8 mouse cellular contexts compared by ENCODE assay signal in genomic region chr9:61370889-61371754, GRCm38 (mm10). TPM values are rescaled to one million over a fixed set of nuclear protein-coding genes. Genes with fewer than 3 reads are reported as not detected.
DNase-seq lines count a peak whose midpoint lies in the region; ATAC-seq and TF ChIP-seq lines count a peak whose summit lies in the region.

No protein-coding gene starts in this region.

- H3K9ac ChIP-seq in heart, embryonic 12.5 days, result peak overlapping the region; percentile 77
- H3K9ac ChIP-seq in kidney, postnatal 0 days (ENCODE audit: low read depth, low read length), result peak overlapping the region; percentile 61
- peak overlapping the region; percentile 75 for H3K9ac ChIP-seq in liver, embryonic 14.5 days (replicated peaks)
- H3K9ac ChIP-seq in stomach, embryonic 16.5 days (ENCODE audit: low read length), result peak overlapping the region; percentile 85

- peak; percentile 93 for DNase-seq in A20 (ENCODE audit: low read depth, low spot score)
- DNase-seq in kidney, postnatal 0 days (ENCODE audit: low spot score), result peak; percentile 86
- DNase-seq in liver, embryonic 14.5 days (ENCODE audit: low read depth in 3 of 3, low spot score in 3 of 3), result no peak
- DNase-seq in neural tube, embryonic 10.5 days (ENCODE audit: extremely low spot score, low spot score), result peak; percentile 84

- TF ChIP-seq POLR2A in bone marrow macrophage, adult 2 months (IDR thresholded peaks at IDR 0.05; ENCODE audit: borderline replicate concordance, low read depth, low read length), result no peak

- no peaks in the 10 kb centered on the region for H3K9me3 ChIP-seq in heart, embryonic 12.5 days (replicated peaks)
- no peaks in the 10 kb centered on the region for H3K9me3 ChIP-seq in kidney, postnatal 0 days (replicated peaks; ENCODE audit: low read length)
- no peaks in the 10 kb centered on the region for H3K9me3 ChIP-seq in liver, embryonic 14.5 days (ENCODE audit: control insufficient read depth, low read length)
- H3K9me3 ChIP-seq in stomach, embryonic 16.5 days (replicated peaks; ENCODE audit: control insufficient read depth, low read length), result no peaks in the 10 kb centered on the region

- H3K4me1 ChIP-seq in bone marrow macrophage, adult 2 months (ENCODE audit: control insufficient read depth, insufficient read depth, low read length), result peaks cover 33% of the 10 kb centered on the region
- H3K4me1 ChIP-seq in heart, embryonic 12.5 days (replicated peaks), result peaks cover 60% of the 10 kb centered on the region
- H3K4me1 ChIP-seq in kidney, postnatal 0 days (replicated peaks; ENCODE audit: insufficient read depth, low read length), result peaks cover 46% of the 10 kb centered on the region
- peaks cover 28 to 30% of the 10 kb centered on the region in 2 experiments for H3K4me1 ChIP-seq in liver, embryonic 14.5 days (replicated peaks; ENCODE audit: control insufficient read depth in 2 of 2, insufficient read depth in 2 of 2, low read length in 1 of 2)
- peaks cover 47% of the 10 kb centered on the region for H3K4me1 ChIP-seq in stomach, embryonic 16.5 days (ENCODE audit: control insufficient read depth, insufficient read depth, low read length)

- no peaks in the 10 kb centered on the region for H3K36me3 ChIP-seq in heart, embryonic 12.5 days
- H3K36me3 ChIP-seq in kidney, postnatal 0 days (ENCODE audit: insufficient read depth, low read length), result peaks cover 2% of the 10 kb centered on the region; the same call in 1 of the 2 replicates
- no peaks in the 10 kb centered on the region for H3K36me3 ChIP-seq in liver, embryonic 14.5 days (replicated peaks; ENCODE audit: control insufficient read depth, insufficient read depth, low read depth)
- H3K36me3 ChIP-seq in stomach, embryonic 16.5 days (ENCODE audit: control insufficient read depth, insufficient read depth, low read length), result no peaks in the 10 kb centered on the region

- TF ChIP-seq CTCF in bone marrow macrophage, adult 2 months (IDR thresholded peaks at IDR 0.05; ENCODE audit: low read depth, low read length), result no peak
- TF ChIP-seq CTCF in kidney, postnatal 0 days (IDR thresholded peaks at IDR 0.05; ENCODE audit: low read depth), result no peak
- TF ChIP-seq CTCF in liver, embryonic 14.5 days (IDR thresholded peaks at IDR 0.05; ENCODE audit: low read depth), result no peak

- ATAC-seq in erythroid progenitor cell, adult 5-6 weeks (replicated peaks; ENCODE audit: low FRiP score, poor library complexity, severe bottlenecking), result 0 out of 2 replicates have a peak, but pooled peaks have one; percentile 9
- ATAC-seq in heart, embryonic 12.5 days (ENCODE audit: insufficient number of reproducible peaks, low FRiP score), result peak; percentile 17; the same call in 1 of the 2 replicates
- ATAC-seq in kidney, postnatal 0 days (replicated peaks; ENCODE audit: low FRiP score, low read depth), result peak; percentile 1; the same call in 1 of the 2 replicates
- peak; percentile 19 for ATAC-seq in liver, embryonic 14.5 days (ENCODE audit: insufficient read depth)
- no peak for ATAC-seq in stomach, embryonic 16.5 days (ENCODE audit: insufficient read depth, low FRiP score)

- under 1% methylated on average over 64 of the region's 66 CpGs for WGBS in heart, embryonic 12.5 days
- 1% methylated on average over 66 of the region's 66 CpGs for WGBS in kidney, postnatal 0 days
- WGBS in liver, embryonic 14.5 days (ENCODE audit: insufficient replicate concordance), result under 1% methylated on average over 66 of the region's 66 CpGs
- under 1% methylated on average over 64 of the region's 66 CpGs for WGBS in stomach, embryonic 16.5 days

- H3K27ac ChIP-seq in bone marrow macrophage, adult 2 months (ENCODE audit: insufficient read depth, low read depth, low read length), result peak overlapping the region; percentile 74
- peak overlapping the region; percentile 59 for H3K27ac ChIP-seq in heart, embryonic 12.5 days (ENCODE audit: poor library complexity, severe bottlenecking)
- peak overlapping the region; percentile 94 for H3K27ac ChIP-seq in kidney, postnatal 0 days
- peak overlapping the region; percentile 39 for H3K27ac ChIP-seq in liver, embryonic 14.5 days
- H3K27ac ChIP-seq in stomach, embryonic 16.5 days (ENCODE audit: low read length), result peak overlapping the region; percentile 95

- H3K27me3 ChIP-seq in heart, embryonic 12.5 days (replicated peaks), result peaks cover 27% of the 10 kb centered on the region
- no peaks in the 10 kb centered on the region for H3K27me3 ChIP-seq in kidney, postnatal 0 days (ENCODE audit: insufficient read depth, low read length)
- H3K27me3 ChIP-seq in liver, embryonic 14.5 days (ENCODE audit: control insufficient read depth, insufficient read depth, low read length), result peaks cover 59% of the 10 kb centered on the region
- H3K27me3 ChIP-seq in stomach, embryonic 16.5 days (ENCODE audit: control insufficient read depth, insufficient read depth, low read length), result 0 out of 2 replicates have a peak, but pooled peaks cover 3% of the 10 kb centered on the region

- peak overlapping the region; percentile 61 for H3K4me3 ChIP-seq in bone marrow macrophage, adult 2 months (ENCODE audit: insufficient read depth, low read length)
- H3K4me3 ChIP-seq in heart, embryonic 12.5 days, result peak overlapping the region; percentile 71
- peak overlapping the region; percentile 80 for H3K4me3 ChIP-seq in kidney, postnatal 0 days (replicated peaks; ENCODE audit: low read depth, low read length)
- peak overlapping the region; percentile 65 to 72 for H3K4me3 ChIP-seq in liver, embryonic 14.5 days (ENCODE audit: insufficient read depth in 1 of 2, low read depth in 2 of 2, low read length in 2 of 2)
- peak overlapping the region; percentile 91 for H3K4me3 ChIP-seq in stomach, embryonic 16.5 days (replicated peaks; ENCODE audit: low read length)

- peak overlapping the region; percentile 97 for H3K4me2 ChIP-seq in heart, embryonic 12.5 days
- H3K4me2 ChIP-seq in kidney, postnatal 0 days (ENCODE audit: low read length), result peak overlapping the region; percentile 86
- H3K4me2 ChIP-seq in liver, embryonic 14.5 days (ENCODE audit: low read depth), result peak overlapping the region; percentile 99
- H3K4me2 ChIP-seq in stomach, embryonic 16.5 days (ENCODE audit: low read depth, low read length), result peak overlapping the region; percentile 98

- TF ChIP-seq EP300 in liver, embryonic 14.5 days (IDR thresholded peaks at IDR 0.05; ENCODE audit: low read depth), result no peak; the same call in none of the 2 replicates

RNA-seq across cellular contexts. Expression of gene Tle3, which starts 1.0 kb away (rescaled TPM):
- polyA plus RNA-seq in bone marrow macrophage, adult 2 months (2012; ENCODE audit: insufficient read depth, insufficient read length, missing spikeins), result 39.3 and 41.6 TPM in 2 replicates
- total RNA-seq in erythroid progenitor cell, adult 5-6 weeks (2015; ENCODE audit: low replicate concordance), result 9.7 and 20.5 TPM in 2 replicates
- total RNA-seq in erythroid progenitor cell, adult 5-6 weeks (2017; ENCODE audit: low replicate concordance), result 14.6 and 23.9 TPM in 2 replicates
- 12.7 and 12.8 TPM in 2 replicates for polyA plus RNA-seq in heart, embryonic 12.5 days (2016; fragmentation: Nextera tagmentation; extraction: Ambion mirVana)
- polyA plus RNA-seq in kidney, postnatal 0 days (2015; fragmentation: Nextera tagmentation; extraction: Ambion mirVana), result 22.0 and 22.9 TPM in 2 replicates
- 4.6 and 4.7 TPM in 2 replicates for polyA plus RNA-seq in liver, embryonic 14.5 days (2012; rRNA removed)
- polyA plus RNA-seq in liver, embryonic 14.5 days (2014; fragmentation: Nextera tagmentation; extraction: Ambion mirVana), result 2.7 and 2.9 TPM in 2 replicates
- 20.2 and 21.4 TPM in 2 replicates for polyA plus RNA-seq in stomach, embryonic 16.5 days (2015; fragmentation: Nextera tagmentation; extraction: Ambion mirVana)

Comparison
In these comparisons a context has a peak if more than half of its experiments do, and no peak if none do; other contexts are left out.
1. DNase-seq: peak in A20 (single experiment), kidney, postnatal 0 days (single experiment) and neural tube, embryonic 10.5 days (single experiment); none in liver, embryonic 14.5 days (0 of 3).
2. H3K27ac ChIP-seq: peak in every context shown above with its lines; median percentile 95 in stomach, embryonic 16.5 days; 94 in kidney, postnatal 0 days; 74 in bone marrow macrophage, adult 2 months; 59 in heart, embryonic 12.5 days; 39 in liver, embryonic 14.5 days.
3. Peak in every context shown above with its lines, with median percentiles within 50 percentile points of each other: H3K4me3 ChIP-seq, H3K4me2 ChIP-seq and H3K9ac ChIP-seq.